In the genomic region with DNA sequence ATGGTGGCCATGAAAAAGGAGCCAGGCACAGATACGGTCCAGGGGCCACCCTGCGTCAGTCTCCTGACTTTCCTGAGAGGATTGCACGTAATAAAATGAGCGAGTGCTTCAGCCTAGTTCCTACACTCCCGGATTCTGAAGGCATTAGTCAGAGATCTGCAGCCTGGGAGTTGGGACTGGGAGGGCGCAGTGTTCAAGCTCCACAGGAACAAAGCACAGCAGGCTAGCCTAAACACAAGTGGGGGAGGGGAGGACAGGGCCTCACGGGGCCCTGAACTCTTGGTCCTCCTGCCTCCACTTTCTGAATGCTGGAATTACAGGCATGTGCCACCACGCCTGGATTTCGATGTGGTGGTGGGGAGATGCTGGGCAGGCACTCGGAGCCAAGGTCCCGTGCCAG, we compare ENCODE assay signal across 8 mouse cellular contexts. TPM values are rescaled to one million over a fixed set of nuclear protein-coding genes. Genes with fewer than 3 reads are reported as not detected.
DNase-seq lines count a peak whose midpoint lies in the region; ATAC-seq and TF ChIP-seq lines count a peak whose summit lies in the region.

No protein-coding gene starts in this region.

- H3K9ac ChIP-seq in hindbrain, embryonic 14.5 days = no peak overlapping the region
- no peak overlapping the region for H3K9ac ChIP-seq in hindbrain, postnatal 0 days (replicated peaks; ENCODE audit: low read length)
- no peak overlapping the region for H3K9ac ChIP-seq in heart, postnatal 0 days (replicated peaks; ENCODE audit: low read depth, low read length)

- H3K4me3 ChIP-seq in hindbrain, embryonic 14.5 days (replicated peaks; ENCODE audit: low read length) = no peak overlapping the region
- H3K4me3 ChIP-seq in hindbrain, postnatal 0 days (ENCODE audit: low read length) = no peak overlapping the region
- no peak overlapping the region for H3K4me3 ChIP-seq in heart, postnatal 0 days (ENCODE audit: low read depth, low read length)

- H3K27me3 ChIP-seq in hindbrain, embryonic 14.5 days (ENCODE audit: control insufficient read depth, insufficient read depth, low read length) = no peaks in the 10 kb centered on the region
- H3K27me3 ChIP-seq in hindbrain, postnatal 0 days (ENCODE audit: insufficient read depth, low read length) = no peaks in the 10 kb centered on the region
- no peaks in the 10 kb centered on the region for H3K27me3 ChIP-seq in Patski
- no peaks in the 10 kb centered on the region for H3K27me3 ChIP-seq in heart, postnatal 0 days (ENCODE audit: control insufficient read depth, insufficient read depth, low read length)

- no peak for DNase-seq in hindbrain, embryonic 14.5 days (ENCODE audit: low spot score)
- no peak for DNase-seq in hindbrain, postnatal 0 days (ENCODE audit: low spot score)
- peak; percentile 93 for DNase-seq in Patski (ENCODE audit: low read depth, low spot score)
- peak; percentile 37 for DNase-seq in heart, postnatal 0 days (ENCODE audit: low spot score)
- DNase-seq in lung, postnatal 25 days (ENCODE audit: low spot score) = peak; percentile 53
- DNase-seq in ovary, postnatal 14 days (ENCODE audit: low spot score) = no peak
- DNase-seq in layer of hippocampus, adult 18-20 months (ENCODE audit: low spot score in 2 of 2) = no peak
- DNase-seq in cerebellum, postnatal 10 days = no peak

- H3K9me3 ChIP-seq in hindbrain, embryonic 14.5 days (ENCODE audit: control insufficient read depth, low read length) = no peaks in the 10 kb centered on the region
- no peaks in the 10 kb centered on the region for H3K9me3 ChIP-seq in hindbrain, postnatal 0 days (ENCODE audit: low read length)
- no peaks in the 10 kb centered on the region for H3K9me3 ChIP-seq in heart, postnatal 0 days (replicated peaks; ENCODE audit: control insufficient read depth, low read length)

- ATAC-seq in hindbrain, embryonic 14.5 days (ENCODE audit: low FRiP score) = no peak
- no peak for ATAC-seq in hindbrain, postnatal 0 days
- ATAC-seq in Patski = peak; percentile 48
- ATAC-seq in heart, postnatal 0 days (ENCODE audit: insufficient read depth, low read depth) = no peak

- H3K4me1 ChIP-seq in hindbrain, embryonic 14.5 days (replicated peaks; ENCODE audit: control insufficient read depth, insufficient read depth, low read length) = peaks cover 11% of the 10 kb centered on the region; the same call in 1 of the 2 replicates
- H3K4me1 ChIP-seq in hindbrain, postnatal 0 days (ENCODE audit: insufficient read depth, low read length) = peaks cover 7% of the 10 kb centered on the region
- H3K4me1 ChIP-seq in heart, postnatal 0 days (ENCODE audit: control insufficient read depth, insufficient read depth) = peaks cover 66% of the 10 kb centered on the region

- TF ChIP-seq EP300 in heart, postnatal 0 days (IDR thresholded peaks at IDR 0.05; ENCODE audit: low read depth) = no peak

- 42% methylated on average over 11 of the region's 11 CpGs for WGBS in hindbrain, embryonic 14.5 days
- WGBS in hindbrain, postnatal 0 days = 40% methylated on average over 11 of the region's 11 CpGs
- WGBS in heart, postnatal 0 days = 39% methylated on average over 11 of the region's 11 CpGs

- POLR2A ChIA-PET in Patski (lab: Charles Lee) = interaction anchor here (1.2 to 1.3 kb wide), 2 partner anchors 33 to 39 kb away, joined by 3 read pairs; no protein-coding TSS in a partner anchor

- in situ Hi-C loops in Patski (cut with MboI; ENCODE audit: low pct_unique_long_range_greater_than_20kb) = no loop called here

- TF ChIP-seq CTCF in hindbrain, postnatal 0 days (IDR thresholded peaks at IDR 0.05; ENCODE audit: low read depth) = no peak
- no peak for TF ChIP-seq CTCF in Patski (IDR thresholded peaks at IDR 0.05)
- TF ChIP-seq CTCF in heart, postnatal 0 days (IDR thresholded peaks at IDR 0.05; ENCODE audit: low read depth) = no peak

- CTCF ChIA-PET in Patski (lab: Charles Lee) = interaction anchor here (1.2 to 1.5 kb wide), 2 partner anchors 9 to 11 kb away, joined by 3 to 5 read pairs; no protein-coding TSS in a partner anchor

- peaks cover 82% of the 10 kb centered on the region for H3K36me3 ChIP-seq in hindbrain, embryonic 14.5 days (replicated peaks; ENCODE audit: control insufficient read depth, insufficient read depth)
- H3K36me3 ChIP-seq in hindbrain, postnatal 0 days (ENCODE audit: insufficient read depth, low read length) = peaks cover 46% of the 10 kb centered on the region
- H3K36me3 ChIP-seq in heart, postnatal 0 days (replicated peaks; ENCODE audit: control insufficient read depth, insufficient read depth, low read length) = peaks cover 80% of the 10 kb centered on the region

- H3K27ac ChIP-seq in hindbrain, embryonic 14.5 days = 0 out of 2 replicates have a peak overlapping the region, but pooled peaks have one; percentile 24
- no peak overlapping the region for H3K27ac ChIP-seq in hindbrain, postnatal 0 days
- peak overlapping the region; percentile 78 for H3K27ac ChIP-seq in heart, postnatal 0 days (ENCODE audit: low read depth)

- H3K4me2 ChIP-seq in hindbrain, embryonic 14.5 days (replicated peaks) = no peak overlapping the region
- no peak overlapping the region for H3K4me2 ChIP-seq in hindbrain, postnatal 0 days (ENCODE audit: low read depth, low read length)
- H3K4me2 ChIP-seq in heart, postnatal 0 days (ENCODE audit: low read depth, low read length) = peak overlapping the region; percentile 18; the same call in 1 of the 2 replicates

RNA-seq across cellular contexts. Expression of a gene that starts 7.7 kb away (rescaled TPM):
- 60.9 and 67.9 TPM in 2 replicates for polyA plus RNA-seq in hindbrain, embryonic 14.5 days (2014; fragmentation: Nextera tagmentation; extraction: Ambion mirVana)
- total RNA-seq in hindbrain, postnatal 0 days (2014; rRNA removed) = 43.2 and 43.8 TPM in 2 replicates
- polyA plus RNA-seq in hindbrain, postnatal 0 days (2015; fragmentation: Nextera tagmentation; extraction: Ambion mirVana) = 47.5 and 48.0 TPM in 2 replicates
- 98.6 TPM for polyA plus RNA-seq in Patski (2021)
- total RNA-seq in heart, postnatal 0 days (2014; rRNA removed; ENCODE audit: low replicate concordance) = 83.4 and 113 TPM in 2 replicates
- 59.8 and 64.2 TPM in 2 replicates for polyA plus RNA-seq in heart, postnatal 0 days (2015; fragmentation: Nextera tagmentation; extraction: Ambion mirVana)
- total RNA-seq in layer of hippocampus, adult 18-20 months (2021) = 10 to 100 TPM; 56.9 to 57.8 TPM

RNA-seq across cellular contexts. Expression of a gene that starts 7.8 kb away (rescaled TPM):
- 45.9 and 48.2 TPM in 2 replicates for polyA plus RNA-seq in hindbrain, embryonic 14.5 days (2014; fragmentation: Nextera tagmentation; extraction: Ambion mirVana)
- 67.5 and 69.9 TPM in 2 replicates for total RNA-seq in hindbrain, postnatal 0 days (2014; rRNA removed)
- 31.1 and 31.4 TPM in 2 replicates for polyA plus RNA-seq in hindbrain, postnatal 0 days (2015; fragmentation: Nextera tagmentation; extraction: Ambion mirVana)
- 98.6 TPM for polyA plus RNA-seq in Patski (2021)
- total RNA-seq in heart, postnatal 0 days (2014; rRNA removed; ENCODE audit: low replicate concordance) = 57.7 and 72.1 TPM in 2 replicates
- 28.2 and 30.5 TPM in 2 replicates for polyA plus RNA-seq in heart, postnatal 0 days (2015; fragmentation: Nextera tagmentation; extraction: Ambion mirVana)
- total RNA-seq in layer of hippocampus, adult 18-20 months (2021) = 10 to 100 TPM; 76.2 to 79.2 TPM

Comparison
In these comparisons a context has a peak if more than half of its experiments do, and no peak if none do; other contexts are left out.
1. DNase-seq: peak in Patski (single experiment), heart, postnatal 0 days (single experiment) and lung, postnatal 25 days (single experiment); none in hindbrain, embryonic 14.5 days (single experiment), hindbrain, postnatal 0 days (single experiment), ovary, postnatal 14 days (single experiment), layer of hippocampus, adult 18-20 months (0 of 2) and cerebellum, postnatal 10 days (0 of 2).